Mouse (Mus musculus): ENCODE measurements at regions not wholly inside any gene's neighbourhood (a gene's known extent, or its start where the extent isn't known, plus 50 kb on each side); places are given as distances from the start of the nearest gene placed in this dataset.

GRCm38 (mm10) chr10:38882154-38882553, 60.6 kb upstream of the Rfpl4b start:
- no peak for TF ChIP-seq POLR2A (IDR thresholded peaks at IDR 0.05; ENCODE audit: borderline replicate concordance, insufficient read depth, low read length)
- no peak for TF ChIP-seq CTCF (IDR thresholded peaks at IDR 0.05; ENCODE audit: borderline replicate concordance, insufficient read depth, low read depth, low read length)
